Mouse (Mus musculus): ENCODE data around the gene Anks1.

DNA sequence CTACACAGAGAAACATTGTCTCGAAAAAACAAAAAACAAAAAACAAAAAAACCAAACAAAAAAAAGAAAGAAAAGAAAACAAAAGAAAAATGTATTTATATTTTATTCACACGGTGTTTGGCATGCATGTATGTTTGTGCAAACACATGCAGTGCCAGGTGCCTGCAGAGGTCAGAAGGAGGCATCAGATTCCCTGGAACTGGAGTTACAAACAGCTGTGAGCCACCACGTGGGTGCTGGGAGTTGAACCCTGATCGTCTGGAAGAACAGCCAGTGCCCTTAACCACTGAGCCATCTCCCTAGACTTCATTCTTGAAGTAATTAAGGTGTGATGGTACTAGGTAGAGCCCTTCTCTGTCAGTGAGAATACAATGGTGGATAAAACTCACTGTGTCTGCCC, 57.0 kb downstream of the Anks1 start:
- no peak for TF ChIP-seq CTCF (IDR thresholded peaks at IDR 0.05; ENCODE audit: low read depth, low read length)
- TF ChIP-seq GATA1 (IDR thresholded peaks at IDR 0.05; ENCODE audit: borderline replicate concordance, low read length) = no peak
- no peak for TF ChIP-seq POLR2AphosphoS5 (IDR thresholded peaks at IDR 0.05; ENCODE audit: insufficient replicate concordance, low read depth, low read length)
- no peak for TF ChIP-seq TAL1 (conservative IDR thresholded peaks at IDR 0.05; ENCODE audit: low read depth, low read length)
- no peak for TF ChIP-seq GATA2 (IDR thresholded peaks at IDR 0.05; ENCODE audit: borderline replicate concordance, low read depth, low read length)
